Mouse (Mus musculus) small intestine, adult 2 months (tissue): ENCODE measurements around the gene Gpm6b.

Experiments
- CTCF ChIP-seq: fragments of 200-500 bp; IDR thresholded peaks from 2 replicates; pipeline ENCODE4 v1.5.1; 2012; ENCODE audit warnings: low read depth, mild to moderate bottlenecking, control low read depth, inconsistent platforms, low read length, moderate library complexity, mixed read lengths; ENCODE audit not compliant: insufficient replicate concordance, insufficient read length; ENCODE audit errors: extremely low read depth
- POLR2A ChIP-seq: fragments of 200-500 bp; IDR thresholded peaks from 2 replicates; pipeline ENCODE4 v1.6.1; 2012; ENCODE audit warnings: low read depth, mild to moderate bottlenecking, control low read depth, inconsistent platforms, low read length, moderate library complexity

- no peak for TF ChIP-seq CTCF
- no peak for TF ChIP-seq POLR2A
Measured at GRCm38 (mm10) chrX:166383606-166384005, 144.9 kb downstream of the Gpm6b start.
